Mouse (Mus musculus) 416B (cell line): ENCODE results near the gene Cmklr1.

Experiments
- DNase-seq: peaks from one replicate; pipeline ENCODE4 v3.0.0; 2011; ENCODE audit warnings: low read depth

Gene Cmklr1

DNA sequence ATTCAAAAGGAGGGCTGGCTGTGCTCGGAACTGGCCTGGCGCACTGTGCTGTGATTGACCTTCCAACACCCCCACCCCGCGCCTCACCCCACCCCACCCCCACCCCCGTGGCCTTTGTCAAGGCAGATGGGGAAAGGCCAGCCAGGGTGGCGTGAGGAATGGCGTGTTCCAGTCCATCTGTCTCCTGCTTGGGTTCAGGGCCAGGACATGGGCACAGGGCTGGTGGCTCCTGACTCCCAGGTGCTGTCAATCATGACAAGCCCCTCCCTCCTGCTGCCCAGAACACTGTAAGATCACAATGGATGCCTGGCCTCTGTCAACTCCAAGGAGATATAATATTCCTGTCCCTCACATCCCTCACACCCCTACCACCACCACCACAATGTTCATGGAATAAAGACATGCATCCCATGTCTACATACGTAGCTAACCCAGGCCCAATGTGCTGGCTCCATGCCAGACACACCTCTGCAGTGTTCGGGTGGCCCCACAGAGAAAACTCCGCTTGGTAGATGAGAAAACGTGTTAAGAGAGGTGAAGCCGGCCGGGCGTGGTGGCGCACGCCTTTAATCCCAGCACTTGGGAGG is 30.0 kb downstream of the Cmklr1 start:
- DNase-seq: no peak

- no peak for DNase-seq
Measured at GRCm38 (mm10) chr5:113619151-113619550, 31.1 kb downstream of the Cmklr1 start.

- DNase-seq: no peak
Measured at GRCm38 (mm10) chr5:113618716-113619115, 31.5 kb downstream of the Cmklr1 start.

DNA sequence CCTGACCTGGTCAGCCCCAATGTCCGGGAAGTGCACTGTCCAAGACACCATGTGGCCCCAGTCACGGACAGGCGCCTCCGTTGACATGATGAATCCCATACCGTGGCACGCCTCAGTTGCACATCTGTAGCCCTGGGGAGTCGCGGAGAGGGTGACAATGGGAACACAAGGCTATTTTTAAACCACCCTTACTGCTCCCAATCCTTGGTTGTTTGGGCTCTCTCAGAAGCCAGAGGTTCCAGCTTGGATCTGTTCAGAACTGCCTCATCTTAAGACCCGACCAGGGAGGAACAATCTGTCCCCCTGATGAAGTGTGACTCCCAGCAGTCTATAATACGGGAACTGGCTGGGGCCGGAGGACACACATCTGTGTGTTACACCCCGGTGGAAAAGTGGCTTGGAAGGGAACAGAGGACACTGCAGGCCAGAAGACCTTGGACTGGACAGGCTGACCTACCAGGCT is 38.4 kb downstream of the Cmklr1 start:
- no peak for DNase-seq

GRCm38 (mm10) chr5:113611131-113611530 is 39.1 kb downstream of the Cmklr1 start:
- DNase-seq: no peak

DNA sequence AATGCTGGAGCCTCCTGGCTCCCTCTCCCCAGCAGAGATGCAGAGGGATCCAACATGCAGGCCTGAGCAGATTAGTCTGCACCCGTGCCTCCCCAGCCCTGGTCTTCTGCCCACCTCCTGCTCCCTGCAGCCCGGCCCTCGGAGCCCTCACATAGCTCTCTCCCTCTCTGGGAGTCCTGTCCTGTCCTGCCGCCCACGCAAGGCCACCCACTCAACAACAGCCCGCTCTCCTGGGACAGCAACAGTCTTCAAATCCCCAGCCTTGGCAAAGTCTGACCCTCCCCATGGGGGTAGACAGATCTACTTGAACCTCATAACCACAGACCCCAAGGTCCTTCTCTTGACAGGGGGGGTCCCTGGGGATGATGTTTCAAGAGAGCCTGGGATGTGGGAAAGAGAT is 39.7 kb downstream of the Cmklr1 start:
- no peak for DNase-seq

GRCm38 (mm10) chr5:113609891-113610290 is 40.3 kb downstream of the Cmklr1 start:
- no peak for DNase-seq

DNA sequence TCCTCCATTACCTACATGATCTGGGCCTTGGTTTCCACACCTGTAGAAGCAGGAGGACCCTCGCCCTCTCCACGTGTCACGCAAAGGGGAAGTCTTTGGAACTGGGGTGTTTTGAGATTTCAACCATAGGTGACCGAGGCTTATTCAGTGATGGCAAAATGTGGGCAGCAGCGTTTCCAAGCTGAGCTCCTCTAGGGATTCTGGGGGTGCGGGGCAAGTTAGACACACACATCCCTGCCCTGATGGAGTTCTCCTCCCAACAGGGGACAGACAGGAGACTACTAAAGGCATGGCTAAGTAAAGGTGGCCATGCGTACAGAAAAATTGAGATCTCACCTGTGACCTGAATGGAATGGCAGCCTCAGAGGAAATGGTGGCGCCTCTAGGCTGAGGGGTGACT is 41.7 kb downstream of the Cmklr1 start:
- no peak for DNase-seq

GRCm38 (mm10) chr5:113607941-113608431 is 42.2 kb downstream of the Cmklr1 start:
- DNase-seq: no peak

- DNase-seq: no peak
Measured at GRCm38 (mm10) chr5:113606961-113607785, 43.1 kb downstream of the Cmklr1 start.

DNA sequence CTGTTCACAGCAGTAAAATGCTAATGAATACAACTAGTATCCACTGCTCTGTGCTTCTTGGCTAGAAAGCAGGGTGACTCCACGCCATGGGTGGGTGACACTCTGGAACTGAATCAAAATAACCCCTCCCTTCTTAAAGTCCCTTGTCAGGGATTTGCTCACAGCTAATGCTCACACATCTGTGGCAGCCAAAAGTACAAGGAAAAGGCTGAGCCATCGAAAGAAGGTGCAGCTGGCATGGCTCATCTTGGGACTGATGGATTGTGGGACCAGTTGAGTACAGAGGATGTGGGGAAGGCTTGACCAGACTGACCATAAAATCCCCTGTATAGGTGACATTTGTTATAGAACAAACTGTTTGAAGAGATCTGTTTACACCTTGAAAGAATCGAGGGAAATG is 44.1 kb downstream of the Cmklr1 start:
- no peak for DNase-seq

DNA sequence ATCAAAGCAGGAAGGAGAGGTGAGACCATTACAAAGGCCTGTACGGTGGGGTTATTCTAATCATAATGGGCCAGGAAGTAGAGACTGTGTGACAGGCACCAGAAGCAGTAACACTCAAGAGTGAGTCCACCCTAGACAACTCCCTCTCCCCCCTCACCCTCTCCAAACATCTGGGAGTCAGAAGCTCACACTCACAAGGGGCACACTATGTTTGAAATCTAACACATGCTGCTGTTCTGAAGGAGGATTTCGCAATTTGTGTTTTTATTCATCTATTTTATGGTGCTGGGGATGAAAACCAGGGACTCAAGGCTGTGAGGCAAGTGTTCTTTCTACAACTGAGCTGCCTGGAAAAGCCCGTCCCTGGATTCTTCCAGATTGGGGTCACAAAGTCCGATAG is 45.5 kb downstream of the Cmklr1 start:
- DNase-seq: no peak

DNA sequence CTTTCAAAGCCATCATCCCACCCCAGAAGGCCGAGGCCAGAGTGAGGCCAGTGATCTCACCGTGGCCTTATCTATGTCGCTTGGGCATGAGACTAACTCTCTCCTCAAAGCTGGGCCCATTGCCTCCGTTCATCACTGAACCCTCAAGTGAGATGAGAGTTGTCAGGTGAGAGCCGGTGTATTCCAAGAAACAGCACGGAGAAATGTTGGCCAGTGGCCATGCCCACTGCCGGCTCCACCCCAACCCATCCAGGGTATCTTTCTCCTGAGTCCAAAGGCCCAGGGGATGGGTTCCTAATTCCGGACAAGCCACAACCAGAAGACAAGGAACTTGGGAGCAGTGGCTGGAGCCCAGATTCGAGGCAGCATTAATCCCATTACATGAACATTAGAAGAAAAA is 46.8 kb downstream of the Cmklr1 start:
- DNase-seq: no peak

GRCm38 (mm10) chr5:113600803-113601202 is 49.4 kb downstream of the Cmklr1 start:
- no peak for DNase-seq

- no peak for DNase-seq
Measured at GRCm38 (mm10) chr5:113600181-113600580, 50.0 kb downstream of the Cmklr1 start.

GRCm38 (mm10) chr5:113596780-113597353 is 53.4 kb downstream of the Cmklr1 start:
- no peak for DNase-seq

DNA sequence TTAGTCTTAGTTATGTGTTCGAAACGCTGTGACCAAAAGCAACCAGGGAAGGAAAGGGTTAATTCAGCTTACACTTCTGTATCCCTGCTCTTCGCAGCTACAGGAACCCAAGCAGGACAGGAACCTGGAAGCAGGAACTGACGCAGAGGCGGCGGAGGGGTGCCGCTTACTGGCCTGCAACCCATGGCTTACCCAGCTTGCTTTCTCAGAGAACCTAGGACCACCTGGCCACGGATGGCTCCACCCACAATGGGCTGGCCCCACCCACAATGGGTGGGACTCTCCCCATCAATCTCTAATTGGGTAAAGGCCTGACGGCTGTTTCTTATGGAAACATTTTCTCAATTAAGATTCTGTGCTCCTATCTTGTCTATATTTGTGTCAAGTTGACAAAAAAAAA is 54.0 kb downstream of the Cmklr1 start:
- no peak for DNase-seq

DNA sequence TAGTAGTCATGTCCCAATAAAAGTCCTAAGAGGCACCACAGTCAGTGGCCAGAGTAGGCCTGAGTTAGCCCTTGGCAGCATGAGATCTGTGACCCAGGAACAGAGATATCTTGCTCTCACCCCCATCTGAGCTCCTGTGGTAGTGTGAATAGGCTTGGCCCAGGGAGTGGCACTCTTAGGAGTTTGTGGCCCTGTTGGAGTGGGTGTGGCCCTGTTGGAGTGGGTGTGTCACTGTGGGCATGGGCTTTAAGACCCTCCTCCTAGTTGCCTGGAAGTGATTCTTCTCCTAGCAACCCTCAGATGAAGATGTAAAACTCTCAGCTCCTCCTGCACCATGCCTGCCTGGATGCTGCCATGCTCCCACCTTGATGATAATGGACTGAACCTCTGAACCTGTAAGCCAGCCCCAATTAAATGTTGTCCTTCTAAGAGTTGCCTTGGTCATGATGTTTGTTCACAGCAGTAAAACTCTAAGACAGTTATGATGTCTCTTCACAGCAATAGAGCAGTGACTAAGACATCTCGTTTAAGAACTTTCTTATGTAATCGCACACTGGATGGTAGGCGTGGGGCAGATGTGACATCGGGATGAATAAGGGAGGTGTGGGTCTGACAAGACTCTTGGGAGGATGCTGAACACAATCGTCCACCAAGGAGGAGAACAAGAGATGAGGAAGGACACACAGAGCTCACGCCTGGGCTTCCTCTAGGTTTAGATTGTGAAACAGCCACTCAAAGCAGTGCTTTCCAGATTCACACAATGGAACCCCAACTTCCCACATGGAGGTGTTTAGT is 56.1 kb downstream of the Cmklr1 start:
- no peak for DNase-seq

GRCm38 (mm10) chr5:113591751-113592230 is 58.4 kb downstream of the Cmklr1 start:
- no peak for DNase-seq

- no peak for DNase-seq
Measured at GRCm38 (mm10) chr5:113591166-113591565, 59.1 kb downstream of the Cmklr1 start.

GRCm38 (mm10) chr5:113590010-113590640 is 60.1 kb downstream of the Cmklr1 start:
- no peak for DNase-seq

DNA sequence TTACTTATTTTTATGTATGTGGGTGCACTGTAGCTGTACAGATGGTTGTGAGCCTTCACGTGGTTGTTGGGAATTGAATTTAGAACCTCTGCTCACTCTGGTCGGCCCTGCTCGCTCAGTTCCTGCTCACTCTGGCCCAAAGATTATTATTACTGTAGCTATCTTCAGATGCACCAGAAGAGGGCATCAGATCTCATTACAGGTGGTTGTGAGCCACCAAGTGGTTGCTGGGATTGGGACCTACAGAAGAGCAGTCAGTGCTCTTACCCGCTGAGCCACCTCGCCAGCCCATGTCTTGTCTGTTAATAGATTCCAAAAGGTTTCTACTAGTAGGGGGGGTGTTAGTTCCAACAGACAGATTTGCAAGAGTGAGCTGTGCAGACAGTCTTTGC is 63.8 kb downstream of the Cmklr1 start:
- DNase-seq: peak; percentile 42
